Mouse (Mus musculus) E14TG2a.4 (cell line): ENCODE results near the gene Slc9b2.
A peak's percentile ranks its signal among the peaks of the same experiment; 100 is the strongest.

ENCODE experiments used
- H3K27me3 ChIP-seq: 2 replicates; pipeline ENCODE4 v1.6.1; 2014; ENCODE audit warnings: low read length, control low read depth; ENCODE audit not compliant: insufficient read depth
- H3K36me3 ChIP-seq: 2 replicates; pipeline ENCODE4 v1.6.1; 2014; ENCODE audit warnings: low read length, control low read depth; ENCODE audit not compliant: insufficient read depth
- H3K4me1 ChIP-seq: replicated peaks from 2 replicates; pipeline ENCODE4 v1.6.1; 2014; ENCODE audit warnings: low read depth, low read length, control low read depth
- H3K4me3 ChIP-seq: replicated peaks from 2 replicates; pipeline ENCODE4 v1.5.1; 2014; ENCODE audit warnings: mild to moderate bottlenecking, low read length
- H3K9me3 ChIP-seq: 2 replicates; pipeline ENCODE4 v1.6.1; 2014; ENCODE audit warnings: low read length, control low read depth
- CTCF ChIP-seq: conservative IDR thresholded peaks from 2 replicates; pipeline ENCODE4 v1.5.1; 2014; ENCODE audit warnings: low read length
- NANOG ChIP-seq: IDR thresholded peaks from 2 replicates; pipeline ENCODE4 v1.6.1; 2014; ENCODE audit warnings: borderline replicate concordance, low read length, mixed read lengths
- POU5F1 ChIP-seq: IDR thresholded peaks from 2 replicates; pipeline ENCODE4 v1.6.1; 2014; ENCODE audit warnings: low read length, borderline replicate concordance

Gene Slc9b2

GRCm38 (mm10) chr3:135295559-135295958, 11.9 kb upstream of the Slc9b2 start:
- TF ChIP-seq CTCF (no peak), NANOG (no peak), POU5F1 (no peak)
- no peak overlapping the region for H3K4me3 ChIP-seq
- H3K9me3 ChIP-seq, result no peaks in the 10 kb centered on the region
- H3K27me3 ChIP-seq, result no peaks in the 10 kb centered on the region
- no peaks in the 10 kb centered on the region for H3K36me3 ChIP-seq
- no peaks in the 10 kb centered on the region for H3K4me1 ChIP-seq

GRCm38 (mm10) chr3:135298560-135298959, 8.9 kb upstream of the Slc9b2 start:
- Histone ChIP-seq H3K36me3 (no peaks in the 10 kb centered on the region), H3K4me1 (no peaks in the 10 kb centered on the region), H3K4me3 (no peak overlapping the region), H3K9me3 (no peaks in the 10 kb centered on the region), H3K27me3 (no peaks in the 10 kb centered on the region)
- TF ChIP-seq NANOG (no peak), CTCF (no peak), POU5F1 (no peak)

- TF ChIP-seq POU5F1, result no peak
- TF ChIP-seq NANOG, result no peak
- no peak for TF ChIP-seq CTCF
- Histone ChIP-seq H3K27me3 (no peaks in the 10 kb centered on the region), H3K36me3 (no peaks in the 10 kb centered on the region), H3K4me1 (peaks cover 3% of the 10 kb centered on the region; the same call in 1 of the 2 replicates), H3K4me3 (no peak overlapping the region), H3K9me3 (no peaks in the 10 kb centered on the region)
Measured at GRCm38 (mm10) chr3:135300081-135300480, 7.4 kb upstream of the Slc9b2 start.

- Histone ChIP-seq H3K4me3 (no peak overlapping the region), H3K9me3 (no peaks in the 10 kb centered on the region), H3K27me3 (peaks cover 22% of the 10 kb centered on the region), H3K4me1 (peaks cover 18% of the 10 kb centered on the region), H3K36me3 (no peaks in the 10 kb centered on the region)
- TF ChIP-seq POU5F1 (no peak), CTCF (no peak), NANOG (no peak)
Measured at GRCm38 (mm10) chr3:135304060-135304459, 3.4 kb upstream of the Slc9b2 start.

- no peak overlapping the region for H3K4me3 ChIP-seq
- no peaks in the 10 kb centered on the region for H3K9me3 ChIP-seq
- H3K27me3 ChIP-seq, result peaks cover 25% of the 10 kb centered on the region
- TF ChIP-seq POU5F1, result no peak
- no peak for TF ChIP-seq CTCF
- no peak for TF ChIP-seq NANOG
- H3K36me3 ChIP-seq, result no peaks in the 10 kb centered on the region
- peaks cover 18% of the 10 kb centered on the region for H3K4me1 ChIP-seq
Measured at GRCm38 (mm10) chr3:135304566-135304965, 2.9 kb upstream of the Slc9b2 start.

GRCm38 (mm10) chr3:135312916-135313491, 5.5 kb downstream of the Slc9b2 start:
- TF ChIP-seq POU5F1 (no peak), NANOG (no peak), CTCF (no peak; the same call in 1 of the 2 replicates)
- Histone ChIP-seq H3K27me3 (peaks cover 15% of the 10 kb centered on the region), H3K9me3 (no peaks in the 10 kb centered on the region), H3K36me3 (no peaks in the 10 kb centered on the region), H3K4me3 (no peak overlapping the region), H3K4me1 (peaks cover 25% of the 10 kb centered on the region)

GRCm38 (mm10) chr3:135313727-135314126, 6.2 kb downstream of the Slc9b2 start:
- TF ChIP-seq CTCF (no peak), POU5F1 (no peak), NANOG (no peak)

GRCm38 (mm10) chr3:135314811-135315210, 7.3 kb downstream of the Slc9b2 start:
- peaks cover 24% of the 10 kb centered on the region for H3K4me1 ChIP-seq
- no peaks in the 10 kb centered on the region for H3K36me3 ChIP-seq
- TF ChIP-seq NANOG, result no peak
- TF ChIP-seq CTCF, result no peak
- TF ChIP-seq POU5F1, result no peak
- H3K27me3 ChIP-seq, result peaks cover 6% of the 10 kb centered on the region
- no peak overlapping the region for H3K4me3 ChIP-seq
- H3K9me3 ChIP-seq, result no peaks in the 10 kb centered on the region

More at GRCm38 (mm10) chr3:135313727-135314126, 6.2 kb downstream of the Slc9b2 start:
- no peaks in the 10 kb centered on the region for H3K36me3 ChIP-seq
- H3K4me3 ChIP-seq, result no peak overlapping the region
- H3K27me3 ChIP-seq, result peaks cover 10% of the 10 kb centered on the region
- peaks cover 24% of the 10 kb centered on the region for H3K4me1 ChIP-seq
- H3K9me3 ChIP-seq, result no peaks in the 10 kb centered on the region

GRCm38 (mm10) chr3:135315720-135316425, 8.4 kb downstream of the Slc9b2 start:
- Histone ChIP-seq H3K27me3 (peaks cover 6% of the 10 kb centered on the region), H3K4me3 (no peak overlapping the region), H3K4me1 (peaks cover 29% of the 10 kb centered on the region), H3K9me3 (no peaks in the 10 kb centered on the region), H3K36me3 (no peaks in the 10 kb centered on the region)
- TF ChIP-seq NANOG (no peak), POU5F1 (no peak), CTCF (peak; percentile 27; the same call in 1 of the 2 replicates)
